Mouse (Mus musculus) heart, postnatal 36 days (tissue): Measurements from ENCODE around the gene Wdr49. TPM values are rescaled to one million over a fixed set of nuclear protein-coding genes. Genes with fewer than 3 reads are reported as not detected.
A peak's percentile ranks its signal among the peaks of the same experiment; 100 is the strongest.

Source experiments
- DNase-seq, 2 experiments: peaks; one replicate each; pipeline ENCODE4 v3.0.0; 2021 to 2022
- intact Hi-C: fragments of 180-260 bp; cut with DNase I; formaldehyde crosslinking; loops from one replicate; pipeline ENCODE4 v1.15.1; 2025
- total RNA-seq, 2 experiments: library from RNA; stranded (reverse); gene quantifications; 2 replicates each; pipeline ENCODE4 v1.2.3; 2021

Gene Wdr49
- total RNA-seq = not detected

DNA sequence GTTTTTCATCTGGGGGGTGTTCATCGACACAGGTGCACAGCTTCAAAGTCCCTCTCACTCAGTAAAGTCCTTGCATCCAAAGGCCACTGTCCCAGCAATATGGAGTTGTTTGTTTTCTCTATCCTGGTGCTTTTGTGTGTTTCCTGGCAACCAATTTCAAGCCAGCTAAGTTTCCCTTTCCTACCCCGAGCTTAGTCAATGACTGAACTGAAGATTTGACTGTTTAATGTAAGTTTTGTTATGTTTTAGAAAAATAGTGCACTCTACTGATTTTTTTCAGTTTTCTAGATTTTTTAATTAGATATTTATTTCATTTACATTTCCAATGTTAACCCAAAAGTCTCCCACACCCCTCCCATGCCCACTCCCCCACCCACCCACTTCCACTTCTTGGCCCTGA, at the start of gene Wdr49:
Gene Wdr49, minus strand, starts transcription at position 101 of the 400 bp plus-strand sequence.
- DNase-seq = no peak
- intact Hi-C loops = no loop called here

GRCm38 (mm10) chr3:75531074-75531473, 49.1 kb upstream of the Wdr49 start:
- intact Hi-C loops = no loop called here
- no peak for DNase-seq

GRCm38 (mm10) chr3:75522527-75522926, 40.6 kb upstream of the Wdr49 start:
- no peak for DNase-seq
- intact Hi-C loops = loop anchor here (5.0 kb wide), 1 partner anchor 195 kb away; no protein-coding TSS in a partner anchor

DNA sequence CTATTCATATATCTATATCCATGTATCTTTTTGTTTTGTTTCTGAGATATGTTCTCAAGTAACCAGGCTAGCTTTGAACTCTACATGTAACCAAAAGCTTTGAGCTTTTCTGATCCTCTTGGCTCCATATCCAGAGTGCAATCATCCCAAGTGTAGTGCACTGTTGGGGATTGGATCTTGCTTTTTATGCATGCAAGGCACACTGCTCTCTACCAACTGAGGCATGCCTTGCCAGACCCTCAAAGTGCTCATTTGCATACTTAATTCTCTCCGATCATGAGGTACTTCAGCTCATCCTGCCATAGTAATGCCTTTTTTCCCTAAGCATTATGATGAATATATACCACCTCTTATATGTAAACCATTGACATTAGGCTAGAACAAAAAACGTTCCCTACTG, 39.4 kb upstream of the Wdr49 start:
- intact Hi-C loops = loop anchor here (5.0 kb wide), 1 partner anchor 196 kb away; no protein-coding TSS in a partner anchor
- DNase-seq = no peak

DNA sequence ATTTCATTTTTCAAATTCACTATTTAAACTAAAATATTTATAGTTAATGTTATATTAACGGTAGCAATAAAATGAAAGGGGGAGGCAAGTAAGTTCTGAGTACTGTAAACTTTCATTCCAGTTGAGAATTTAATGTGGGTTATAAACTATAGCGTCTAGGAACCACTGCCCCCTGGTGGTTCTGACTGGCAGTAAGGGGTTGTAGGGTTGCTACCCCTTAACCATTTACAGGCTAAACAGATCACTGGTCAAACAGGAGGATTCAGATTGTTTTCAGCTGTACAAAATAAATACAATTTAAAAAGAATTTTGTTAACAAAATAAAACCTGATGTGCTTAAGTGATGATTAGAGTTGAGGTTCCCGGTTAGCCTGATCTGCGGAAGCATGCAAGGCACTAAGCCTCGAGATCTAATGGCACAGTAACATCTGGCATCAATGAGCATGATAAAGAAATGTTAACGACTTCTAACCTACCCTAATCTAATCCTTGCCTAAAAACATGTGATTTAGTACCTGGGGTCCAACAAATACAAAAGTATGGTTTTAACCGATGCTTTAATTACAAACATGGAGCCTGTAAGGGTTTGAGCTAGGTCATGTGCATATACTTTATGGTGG, 35.8 kb upstream of the Wdr49 start:
- DNase-seq = peak; percentile 11 to 49
- intact Hi-C loops = loop anchor here (2.0 kb wide), 1 partner anchor 299 kb away; no protein-coding TSS in a partner anchor

- intact Hi-C loops = no loop called here
- DNase-seq = no peak
These were observed 17.3 kb upstream of the Wdr49 start for GRCm38 (mm10) chr3:75498961-75499960.

- intact Hi-C loops = no loop called here
- no peak for DNase-seq
These were observed 11.0 kb upstream of the Wdr49 start for GRCm38 (mm10) chr3:75492913-75493312.

DNA sequence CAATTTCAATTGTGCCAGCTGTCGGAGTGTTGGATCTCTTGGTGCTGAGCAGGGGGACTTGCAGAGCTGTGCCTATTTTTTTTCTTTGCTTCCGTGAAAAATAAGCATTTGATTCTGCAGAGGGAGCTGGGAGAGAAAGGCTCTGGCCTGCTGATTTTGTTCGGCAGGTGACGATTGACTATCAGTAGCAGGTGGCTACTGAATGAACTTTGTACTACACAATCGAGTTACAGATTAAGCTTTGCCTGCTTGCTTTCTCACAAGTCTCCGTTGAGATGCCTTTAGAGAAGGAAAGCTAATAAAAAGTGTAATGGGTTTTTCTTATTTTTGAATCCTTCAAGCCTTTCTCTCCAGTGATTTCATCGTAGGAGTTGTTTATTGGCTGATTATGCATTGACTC, 6.8 kb downstream of the Wdr49 start:
- intact Hi-C loops = no loop called here
- no peak for DNase-seq

DNA sequence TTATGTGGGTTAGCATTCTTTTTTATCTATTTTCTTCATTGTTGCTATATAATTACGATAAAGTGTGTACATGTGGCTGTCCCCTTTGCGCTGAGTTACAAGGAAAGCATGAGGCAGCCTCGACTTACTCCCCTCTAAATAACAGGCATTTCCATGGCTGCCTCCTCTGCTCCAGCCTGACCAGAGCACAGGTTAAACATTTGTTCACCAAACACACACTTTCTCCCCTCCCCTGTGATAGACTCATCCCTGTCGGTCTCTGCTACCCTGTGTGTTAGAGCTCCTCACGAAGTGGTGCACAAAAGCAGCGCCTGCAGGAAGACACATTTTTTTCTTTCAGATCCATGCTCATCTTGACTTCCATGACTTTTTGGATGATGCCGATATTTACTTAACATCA, 7.3 kb downstream of the Wdr49 start:
- DNase-seq = no peak
- intact Hi-C loops = no loop called here

DNA sequence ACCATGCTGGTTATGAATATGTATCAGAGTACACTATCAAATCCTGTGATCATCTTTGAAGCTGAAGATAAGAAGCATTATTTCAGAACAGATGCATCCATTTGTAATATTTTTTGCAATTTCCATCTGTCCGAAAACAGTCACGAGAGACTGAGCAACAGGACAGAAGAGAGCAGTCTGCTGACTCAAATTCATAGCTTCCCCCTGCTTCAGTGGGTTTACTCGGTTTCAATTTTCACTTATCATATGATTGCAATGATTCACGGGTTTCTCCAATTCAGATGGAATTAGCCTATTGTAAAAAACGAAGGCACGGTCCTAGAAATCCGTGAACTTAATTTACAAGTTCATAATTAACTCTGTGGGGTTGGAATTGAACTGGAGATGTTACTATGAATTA, 13.8 kb downstream of the Wdr49 start:
- DNase-seq = no peak
- intact Hi-C loops = no loop called here

GRCm38 (mm10) chr3:75430564-75431181, 51.3 kb downstream of the Wdr49 start:
- intact Hi-C loops = no loop called here
- no peak for DNase-seq

DNA sequence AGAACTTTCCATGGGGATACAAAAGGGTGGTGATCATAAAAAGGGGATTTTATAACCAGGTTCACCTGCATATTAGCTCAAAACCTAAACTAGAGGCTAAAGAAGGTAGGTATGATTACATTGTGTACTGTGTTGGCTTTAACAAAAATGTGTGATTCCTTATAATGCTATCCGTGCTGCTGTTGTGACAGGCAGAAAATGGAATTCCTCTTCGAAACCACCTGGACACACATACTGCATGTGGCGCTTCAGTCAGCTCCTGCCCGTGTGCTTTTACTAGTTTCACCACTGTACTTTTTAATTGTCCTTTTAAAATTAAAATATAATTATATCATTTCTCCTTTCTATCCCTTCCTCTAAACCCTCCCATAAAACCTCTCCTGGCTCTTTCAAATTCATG, 86.0 kb downstream of the Wdr49 start:
- intact Hi-C loops = no loop called here
- no peak for DNase-seq

DNA sequence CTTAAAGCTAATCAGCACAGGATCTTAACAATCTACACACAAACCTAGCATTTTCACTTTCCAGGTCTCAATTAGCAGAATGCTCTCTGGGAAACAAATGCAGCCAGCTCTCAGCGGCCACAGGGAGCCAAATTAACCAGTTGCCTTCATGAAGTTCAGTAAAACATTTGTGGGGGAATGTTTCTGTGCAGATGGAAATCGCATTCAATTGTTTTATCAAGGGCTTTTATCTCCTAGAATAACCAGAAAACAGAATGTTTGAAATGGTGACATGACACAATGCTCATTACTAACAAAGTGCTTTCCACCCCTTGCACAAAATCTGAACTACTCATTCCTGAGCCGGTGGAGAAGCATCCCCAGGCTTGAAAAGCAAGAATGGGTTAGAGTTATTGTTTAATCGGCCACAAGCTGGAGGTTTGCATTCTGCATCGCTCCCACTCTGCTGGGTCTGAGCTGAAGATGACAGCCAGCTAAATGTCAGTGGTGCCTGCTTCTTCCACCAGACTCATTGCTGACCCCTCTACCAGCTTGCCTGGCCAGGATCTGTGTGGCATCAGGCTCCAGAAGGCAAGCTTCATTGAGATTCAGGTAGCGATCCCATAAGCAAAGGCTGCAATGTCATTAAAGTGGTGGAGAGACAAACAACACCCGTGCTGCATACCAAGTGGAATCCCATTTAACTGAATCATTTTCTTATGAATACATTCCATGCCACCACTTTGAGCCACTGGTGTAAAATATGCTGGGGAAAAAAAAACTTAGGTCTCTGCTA, 86.6 kb downstream of the Wdr49 start:
- DNase-seq = no peak
- intact Hi-C loops = no loop called here

GRCm38 (mm10) chr3:75394487-75394886, 87.5 kb downstream of the Wdr49 start:
- intact Hi-C loops = no loop called here
- no peak for DNase-seq

DNA sequence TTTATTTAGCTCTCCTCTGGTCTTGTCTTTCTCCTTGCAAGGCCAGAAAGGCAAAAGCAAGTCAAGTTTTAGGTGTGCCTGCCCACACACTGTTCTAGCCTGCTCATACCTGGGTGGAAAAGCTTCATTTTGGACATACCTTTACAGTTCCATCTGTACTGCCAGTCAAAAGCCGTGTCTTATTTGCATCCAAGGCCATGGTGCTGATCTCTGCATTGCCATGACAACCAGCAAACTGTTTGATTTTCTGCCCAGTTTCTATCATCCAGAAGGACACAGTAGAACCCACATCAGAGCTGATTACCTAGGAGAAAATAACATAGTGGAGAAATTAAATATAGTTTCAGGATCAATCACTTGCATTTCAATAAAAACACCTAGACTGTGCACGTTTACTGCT, 100.2 kb downstream of the Wdr49 start:
- intact Hi-C loops = no loop called here
- no peak for DNase-seq

DNA sequence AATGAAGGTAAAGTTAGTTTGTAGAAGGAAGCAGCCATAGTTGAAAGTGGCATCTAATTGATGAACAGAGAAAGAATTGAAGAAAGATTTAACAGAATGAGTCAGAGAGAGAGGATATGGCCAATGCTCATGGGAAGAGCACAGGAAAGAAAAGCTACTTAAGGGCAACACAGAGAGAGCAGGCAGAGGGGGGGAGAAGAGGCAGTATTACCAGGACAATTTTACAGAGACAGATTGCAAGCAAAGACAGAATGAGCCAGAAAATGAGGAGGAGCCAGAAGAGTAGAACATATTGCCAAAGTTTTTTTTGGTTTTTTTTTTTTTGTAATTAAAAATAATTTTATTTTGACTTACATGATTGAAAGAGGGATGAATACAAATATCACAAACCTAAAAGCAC, 128.0 kb downstream of the Wdr49 start:
- DNase-seq = no peak
- intact Hi-C loops = no loop called here

GRCm38 (mm10) chr3:75337196-75337595, 144.8 kb downstream of the Wdr49 start:
- no peak for DNase-seq
- intact Hi-C loops = no loop called here

- intact Hi-C loops = no loop called here
- no peak for DNase-seq
These were observed 161.0 kb downstream of the Wdr49 start for GRCm38 (mm10) chr3:75320999-75321398.

DNA sequence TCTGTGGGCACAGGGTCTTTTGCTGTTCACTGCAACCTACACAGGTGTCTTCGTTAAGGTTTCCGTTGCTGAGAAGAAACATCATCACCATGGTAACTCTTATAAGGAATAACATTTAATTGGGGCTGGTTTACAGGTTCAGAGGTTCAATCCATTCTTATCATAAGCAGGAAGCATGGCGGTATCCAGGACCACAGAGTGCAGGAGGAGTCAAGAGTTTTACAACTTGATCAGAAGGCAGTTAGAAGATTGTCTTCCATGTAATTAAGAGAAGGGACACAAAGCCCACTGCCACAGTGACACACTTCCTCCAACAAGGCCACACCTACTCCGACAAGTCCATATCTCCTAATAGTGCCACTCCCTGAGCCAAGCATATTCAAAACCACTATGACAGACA, 173.1 kb downstream of the Wdr49 start:
- DNase-seq = no peak

DNA sequence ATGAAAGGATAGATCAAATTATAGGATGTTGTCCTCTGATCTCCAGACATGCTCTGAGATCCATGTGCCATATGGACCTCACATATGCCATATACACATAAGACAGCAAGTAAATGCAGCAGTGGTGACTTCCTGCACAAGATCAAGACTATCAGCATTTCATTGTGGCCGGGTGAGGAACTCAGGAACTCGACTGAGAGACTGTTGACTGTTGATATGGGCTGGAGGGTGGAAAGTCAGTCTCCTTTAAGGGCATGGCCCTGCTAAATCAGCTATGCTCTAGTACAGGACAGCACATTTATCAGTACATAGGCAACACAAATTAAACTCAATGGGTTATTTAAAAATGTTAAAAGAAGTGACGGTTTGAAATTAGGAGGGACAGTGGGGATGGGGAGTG, 173.7 kb downstream of the Wdr49 start:
- DNase-seq = no peak
- intact Hi-C loops = no loop called here

More for the DNA sequence above, 173.1 kb downstream of the Wdr49 start:
- intact Hi-C loops = no loop called here

GRCm38 (mm10) chr3:75305584-75305983, 176.4 kb downstream of the Wdr49 start:
- intact Hi-C loops = no loop called here

More at GRCm38 (mm10) chr3:75305584-75305983, 176.4 kb downstream of the Wdr49 start:
- no peak for DNase-seq
